Mouse (Mus musculus): ENCODE measurements around the gene Zdhhc18. TPM values are rescaled to one million over a fixed set of nuclear protein-coding genes. Genes with fewer than 3 reads are reported as not detected.

Gene Zdhhc18
- polyA plus RNA-seq, 1 experiment from 2014 or later = 10.5 TPM

DNA sequence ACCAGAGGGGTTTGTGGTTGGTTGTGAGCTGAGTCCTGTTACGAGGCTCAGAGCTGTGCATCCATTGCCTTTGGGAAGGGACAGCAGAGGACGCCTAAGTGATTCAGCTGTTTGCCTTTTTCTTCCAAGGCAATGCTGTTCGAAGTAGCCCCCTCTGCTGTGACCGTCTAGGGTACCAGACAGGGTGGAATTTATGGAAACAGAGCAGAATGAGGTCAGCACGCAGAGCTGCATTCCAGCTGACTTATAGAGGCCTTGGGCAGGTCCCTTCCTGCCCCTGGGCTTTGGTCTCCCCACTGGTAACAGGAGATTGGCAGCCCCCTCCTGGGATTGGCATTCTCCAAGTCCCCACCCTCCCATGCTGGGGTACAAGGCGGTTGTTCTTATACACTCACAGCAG is 45.1 kb downstream of the Zdhhc18 start:
- DNase-seq (ENCODE audit: low spot score) = no peak

GRCm38 (mm10) chr4:133604175-133604574 is 45.8 kb downstream of the Zdhhc18 start:
- DNase-seq (ENCODE audit: low spot score) = no peak

DNA sequence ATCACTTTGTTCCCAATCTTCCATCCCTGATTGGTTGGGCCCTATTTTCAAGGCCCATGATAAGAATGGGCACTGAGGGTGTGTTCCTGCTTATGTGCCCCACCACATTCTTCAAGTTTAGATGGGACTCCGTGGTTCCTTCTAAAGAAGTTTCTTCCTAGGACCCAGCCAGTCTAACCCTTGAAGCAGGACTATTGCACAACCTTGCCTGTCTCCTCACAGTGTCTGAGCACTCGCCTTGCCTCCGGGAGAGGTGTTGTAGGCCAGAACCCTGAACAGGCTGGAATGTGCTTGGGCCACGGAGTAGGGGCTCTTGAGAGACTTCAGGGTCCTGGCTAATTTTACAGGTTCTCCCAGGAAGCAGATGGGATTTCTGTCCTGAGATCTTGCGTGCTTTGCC is 46.9 kb downstream of the Zdhhc18 start:
- DNase-seq (ENCODE audit: low spot score) = no peak

GRCm38 (mm10) chr4:133601721-133602218 is 48.2 kb downstream of the Zdhhc18 start, which contains the start of gene Sfn:
Gene Sfn, minus strand, starts transcription at chr4:133602168.
- peak; percentile 52 for DNase-seq (ENCODE audit: low spot score)

DNA sequence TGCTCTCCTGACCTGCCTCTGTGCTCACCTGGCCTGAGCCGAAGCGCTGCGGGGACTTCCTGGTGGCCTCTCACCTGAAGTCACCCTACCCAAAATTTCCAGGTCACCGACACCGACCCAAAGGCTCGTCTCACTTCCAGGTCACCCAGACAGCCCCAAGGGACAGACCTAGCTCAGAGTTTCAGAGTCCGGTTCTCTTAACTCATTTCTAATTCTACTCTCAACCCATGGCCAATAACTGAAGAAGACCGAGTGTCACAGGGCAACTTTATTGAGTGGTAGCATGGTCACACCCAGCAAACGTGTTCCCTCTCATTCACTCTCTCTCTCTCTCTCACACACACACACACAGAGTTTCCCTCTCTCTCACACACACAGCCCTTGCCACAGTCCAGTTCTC is 49.6 kb downstream of the Zdhhc18 start:
- DNase-seq (ENCODE audit: low spot score) = no peak

- no peak for DNase-seq (ENCODE audit: low spot score)
These were observed 50.3 kb downstream of the Zdhhc18 start for GRCm38 (mm10) chr4:133599571-133600073.

- DNase-seq (ENCODE audit: low spot score) = no peak
These were observed 50.8 kb downstream of the Zdhhc18 start for GRCm38 (mm10) chr4:133599116-133599515.

DNA sequence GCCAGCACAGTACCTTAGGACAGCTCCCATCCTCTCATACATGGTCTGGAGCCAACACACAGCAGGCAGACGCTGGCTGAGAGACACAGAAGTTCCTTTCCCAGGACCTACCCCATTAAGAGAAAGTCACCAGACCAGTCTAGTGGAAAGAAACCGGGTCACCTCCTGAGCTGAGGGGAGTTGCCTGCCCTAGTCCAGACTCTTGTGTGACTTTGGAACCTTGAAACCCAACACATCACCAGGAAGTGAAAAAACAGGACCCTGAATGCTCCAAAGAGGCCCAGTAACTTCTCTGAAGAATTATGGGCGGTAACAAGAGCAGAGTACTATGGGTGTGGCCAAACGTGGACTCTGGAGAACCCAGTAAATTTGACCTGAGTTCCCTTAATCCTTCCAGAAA is 51.3 kb downstream of the Zdhhc18 start:
- no peak for DNase-seq (ENCODE audit: low spot score)

GRCm38 (mm10) chr4:133596084-133596483 is 53.9 kb downstream of the Zdhhc18 start:
- no peak for DNase-seq (ENCODE audit: low spot score)

GRCm38 (mm10) chr4:133595538-133595937 is 54.4 kb downstream of the Zdhhc18 start:
- DNase-seq (ENCODE audit: low spot score) = no peak

GRCm38 (mm10) chr4:133592570-133592969 is 57.4 kb downstream of the Zdhhc18 start:
- DNase-seq (ENCODE audit: low spot score) = peak; percentile 73

DNA sequence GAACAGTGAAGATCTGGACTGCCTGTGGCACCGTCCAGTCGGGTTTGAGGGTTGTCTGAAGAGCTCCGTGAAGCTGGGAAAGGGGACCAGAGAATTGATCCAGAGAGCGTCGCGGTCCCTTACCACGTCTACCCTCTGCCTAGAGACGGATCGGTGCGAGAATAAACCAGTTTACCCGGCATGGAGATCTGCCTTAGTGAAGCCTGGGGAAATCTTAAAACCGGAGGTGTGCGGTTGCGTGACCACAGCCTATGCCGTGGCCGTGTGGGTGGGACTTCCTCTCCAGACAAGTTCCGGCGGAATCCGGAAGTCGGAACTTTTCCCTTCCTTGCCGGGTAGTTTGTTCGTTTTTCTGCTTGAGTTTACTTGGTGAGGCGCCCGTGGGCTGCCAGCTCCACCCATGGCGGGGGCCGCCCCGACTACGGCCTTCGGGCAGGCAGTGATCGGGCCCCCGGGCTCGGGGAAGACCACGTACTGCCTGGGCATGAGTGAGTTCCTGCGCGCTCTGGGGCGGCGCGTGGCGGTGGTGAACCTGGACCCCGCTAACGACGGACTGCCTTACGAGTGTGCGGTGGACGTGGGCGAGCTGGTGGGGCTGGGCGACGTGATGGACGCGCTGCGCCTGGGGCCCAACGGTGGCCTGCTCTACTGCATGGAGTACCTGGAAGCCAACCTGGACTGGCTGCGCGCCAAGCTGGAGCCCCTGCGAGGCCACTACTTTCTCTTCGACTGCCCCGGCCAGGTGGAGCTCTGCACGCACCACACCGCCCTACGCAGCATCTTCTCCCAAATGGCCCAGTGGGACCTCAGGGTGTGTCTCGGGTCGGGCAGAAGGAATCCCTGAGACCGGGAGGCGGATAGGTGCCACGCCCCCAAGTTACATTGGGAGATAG is 65.6 kb downstream of the Zdhhc18 start, which contains the start of gene Gpn2:
Gene Gpn2 (plus strand): TSS at position 304 of the 893 bp plus-strand sequence.
- peak; percentile 91 for DNase-seq (ENCODE audit: low spot score)

DNA sequence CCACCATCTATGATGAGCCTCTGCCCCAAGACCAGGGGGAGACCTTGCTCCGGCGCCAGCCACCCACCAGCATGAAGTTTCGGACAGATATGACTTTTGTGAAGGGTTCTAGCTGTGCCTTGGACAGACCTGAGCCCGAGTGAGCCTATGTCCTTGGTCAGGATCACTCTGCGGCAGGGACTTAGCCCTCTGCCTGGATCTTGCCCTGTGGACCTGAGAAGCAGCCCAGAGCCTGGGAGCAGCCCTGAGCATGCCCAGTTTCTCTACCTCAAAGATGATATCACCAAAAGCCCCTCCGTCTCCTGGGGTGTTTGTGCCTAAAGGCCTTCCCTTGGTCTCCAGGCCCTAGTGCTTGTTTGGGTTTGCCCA is 66.3 kb downstream of the Zdhhc18 start:
- no peak for DNase-seq (ENCODE audit: low spot score)

- DNase-seq (ENCODE audit: low spot score) = no peak
These were observed 72.0 kb downstream of the Zdhhc18 start for GRCm38 (mm10) chr4:133577983-133578382.

- no peak for DNase-seq (ENCODE audit: low spot score)
These were observed 75.1 kb downstream of the Zdhhc18 start for GRCm38 (mm10) chr4:133574843-133575202.

- DNase-seq (ENCODE audit: low spot score) = peak; percentile 84
These were observed 75.7 kb downstream of the Zdhhc18 start, which contains the start of gene Gpatch3 for GRCm38 (mm10) chr4:133574070-133574842. Gene Gpatch3, plus strand, starts transcription at chr4:133574745.

DNA sequence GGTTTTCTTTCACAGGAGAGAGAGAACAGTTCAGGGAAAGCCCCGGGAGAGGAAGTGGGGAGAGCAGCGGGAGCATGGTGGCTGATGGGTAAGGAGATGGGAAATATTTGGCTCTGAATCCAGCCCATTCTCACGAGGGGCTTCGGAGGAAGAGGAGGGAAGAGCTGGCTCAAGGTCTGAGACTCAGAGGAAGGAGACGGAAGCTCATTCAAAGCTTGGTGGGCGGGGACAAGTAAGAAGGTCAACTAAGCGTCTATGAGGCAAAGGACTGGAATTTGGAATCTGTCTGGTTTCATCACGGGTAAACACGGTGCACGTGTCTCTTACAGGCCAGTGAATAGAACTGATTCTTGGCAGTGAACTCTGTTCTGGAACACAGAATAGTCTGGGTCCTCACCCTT is 79.9 kb downstream of the Zdhhc18 start:
- DNase-seq (ENCODE audit: low spot score) = no peak

GRCm38 (mm10) chr4:133569291-133570065 is 80.5 kb downstream of the Zdhhc18 start:
- DNase-seq (ENCODE audit: low spot score) = no peak

- DNase-seq (ENCODE audit: low spot score) = no peak
These were observed 82.7 kb downstream of the Zdhhc18 start for GRCm38 (mm10) chr4:133567251-133567650.

- no peak for DNase-seq (ENCODE audit: low spot score)
These were observed 86.8 kb downstream of the Zdhhc18 start for GRCm38 (mm10) chr4:133563123-133563571.

- no peak for DNase-seq (ENCODE audit: low spot score)
These were observed 88.3 kb downstream of the Zdhhc18 start for GRCm38 (mm10) chr4:133561622-133562021.
